Mouse (Mus musculus) limb, embryonic 11.5 days (tissue): ENCODE results near the gene Snx18. TPM values are rescaled to one million over a fixed set of nuclear protein-coding genes. Genes with fewer than 3 reads are reported as not detected.

Experiments
- ATAC-seq: fragments of 200-750 bp; cut with Nextera tagmentation; 2 replicates; pipeline ENCODE4 v1.8.0; 2017; ENCODE audit warnings: low read depth; ENCODE audit not compliant: insufficient number of reproducible peaks, low FRiP score, low TSS enrichment
- DNase-seq: peaks from one replicate; pipeline ENCODE4 v3.0.0-alpha.2; 2015; ENCODE audit warnings: low spot score
- H3K27ac ChIP-seq: fragments of 300-500 bp; sonication (generic); replicated peaks from 2 replicates; pipeline ENCODE4 v1.5.1; 2014; ENCODE audit warnings: low read depth, mild to moderate bottlenecking, low read length
- H3K27me3 ChIP-seq: fragments of 300-500 bp; sonication (generic); 2 replicates; pipeline ENCODE4 v1.6.1; 2014; ENCODE audit warnings: mild to moderate bottlenecking, low read length, mixed read lengths; ENCODE audit not compliant: control insufficient read depth, insufficient read depth
- H3K36me3 ChIP-seq: fragments of 300-500 bp; sonication (generic); 2 replicates; pipeline ENCODE4 v1.6.1; 2014; ENCODE audit warnings: mild to moderate bottlenecking, low read length, moderate library complexity, mixed read lengths; ENCODE audit not compliant: control insufficient read depth, insufficient read depth
- H3K4me1 ChIP-seq: fragments of 300-500 bp; sonication (generic); 2 replicates; pipeline ENCODE4 v1.6.1; 2014; ENCODE audit warnings: low read length, mixed read lengths; ENCODE audit not compliant: control insufficient read depth, insufficient read depth
- H3K4me2 ChIP-seq: fragments of 300-500 bp; sonication (generic); 2 replicates; pipeline ENCODE4 v1.6.1; 2014; ENCODE audit warnings: low read depth, mild to moderate bottlenecking, moderate library complexity; ENCODE audit not compliant: severe bottlenecking
- H3K4me3 ChIP-seq: fragments of 300-500 bp; sonication (generic); 2 replicates; pipeline ENCODE4 v1.5.1; 2014; ENCODE audit warnings: low read depth, low read length
- H3K9ac ChIP-seq: fragments of 300-500 bp; sonication (generic); 2 replicates; pipeline ENCODE4 v1.6.1; 2014; ENCODE audit warnings: mild to moderate bottlenecking, low read length
- H3K9me3 ChIP-seq: fragments of 300-500 bp; sonication (generic); 2 replicates; pipeline ENCODE4 v1.6.1; 2016; ENCODE audit warnings: low read length; ENCODE audit not compliant: control insufficient read depth
- WGBS: fragments of 180-500 bp; shearing (Covaris S2); extraction: QIAGEN DNeasy Blood & Tissue Kit; methylation state at CpG from one replicate; pipeline ENCODE4 v1.1.7; 2014; 5-methylcytosine and 5-hydroxymethylcytosine counted together
- polyA plus RNA-seq: library from polyadenylated mRNA; unstranded; fragments of >200 nt; fragmentation: Nextera tagmentation; extraction: Ambion mirVana; gene quantifications from 2 replicates; pipeline ENCODE4 v1.2.1, GENCODE M21; 2014

Gene Snx18
- polyA plus RNA-seq, 1 experiment from 2014 or later: 32.8 TPM

GRCm38 (mm10) chr13:113589499-113589898, 28.9 kb downstream of the Snx18 start:
- no peak overlapping the region for H3K4me3 ChIP-seq
- DNase-seq (no peak), ATAC-seq (no peak)

GRCm38 (mm10) chr13:113587200-113587936, 31.0 kb downstream of the Snx18 start:
- ATAC-seq: peak; percentile 78
- H3K27me3 ChIP-seq: no peaks in the 10 kb centered on the region
- H3K4me2 ChIP-seq: no peak overlapping the region
- H3K9ac ChIP-seq: no peak overlapping the region; the same call in none of the 2 replicates
- DNase-seq: peak; percentile 69
- no peaks in the 10 kb centered on the region for H3K9me3 ChIP-seq
- no peaks in the 10 kb centered on the region for H3K36me3 ChIP-seq
- WGBS: 19% methylated on average over 15 of the region's 15 CpGs
- no peaks in the 10 kb centered on the region; the same call in 1 of the 2 replicates for H3K4me1 ChIP-seq
- peak overlapping the region; percentile 64; the same call in 1 of the 2 replicates for H3K27ac ChIP-seq
- no peak overlapping the region for H3K4me3 ChIP-seq

More at GRCm38 (mm10) chr13:113589499-113589898, 28.9 kb downstream of the Snx18 start:
- Histone ChIP-seq H3K9ac (no peak overlapping the region), H3K27ac (no peak overlapping the region), H3K27me3 (no peaks in the 10 kb centered on the region), H3K4me1 (no peaks in the 10 kb centered on the region; the same call in 1 of the 2 replicates), H3K36me3 (no peaks in the 10 kb centered on the region), H3K4me2 (no peak overlapping the region), H3K9me3 (no peaks in the 10 kb centered on the region)
- WGBS: 85% methylated on average over 7 of the region's 7 CpGs

- no peaks in the 10 kb centered on the region; the same call in 1 of the 2 replicates for H3K4me1 ChIP-seq
- no peak overlapping the region for H3K27ac ChIP-seq
- DNase-seq: no peak
- no peaks in the 10 kb centered on the region for H3K27me3 ChIP-seq
- no peak overlapping the region for H3K4me2 ChIP-seq
- WGBS: 95% methylated on average over 3 of the region's 3 CpGs
- H3K4me3 ChIP-seq: no peak overlapping the region
- no peaks in the 10 kb centered on the region for H3K36me3 ChIP-seq
- no peaks in the 10 kb centered on the region for H3K9me3 ChIP-seq
- ATAC-seq: no peak
- H3K9ac ChIP-seq: no peak overlapping the region
Measured at GRCm38 (mm10) chr13:113585606-113586005, 32.8 kb downstream of the Snx18 start.

- WGBS: 60% methylated on average over 6 of the region's 6 CpGs
- Histone ChIP-seq H3K4me1 (no peaks in the 10 kb centered on the region; the same call in 1 of the 2 replicates), H3K4me2 (no peak overlapping the region), H3K9ac (no peak overlapping the region), H3K36me3 (no peaks in the 10 kb centered on the region), H3K27ac (no peak overlapping the region), H3K27me3 (no peaks in the 10 kb centered on the region), H3K9me3 (no peaks in the 10 kb centered on the region), H3K4me3 (no peak overlapping the region)
- no peak for ATAC-seq
- DNase-seq: no peak
Measured at GRCm38 (mm10) chr13:113584431-113584830, 33.9 kb downstream of the Snx18 start.

GRCm38 (mm10) chr13:113583563-113583962, 34.8 kb downstream of the Snx18 start:
- H3K9me3 ChIP-seq: no peaks in the 10 kb centered on the region
- no peaks in the 10 kb centered on the region for H3K36me3 ChIP-seq
- H3K27ac ChIP-seq: no peak overlapping the region
- H3K9ac ChIP-seq: no peak overlapping the region
- no peak for DNase-seq
- 74% methylated on average over 4 of the region's 4 CpGs for WGBS
- no peaks in the 10 kb centered on the region for H3K27me3 ChIP-seq
- no peak for ATAC-seq
- H3K4me3 ChIP-seq: no peak overlapping the region
- H3K4me1 ChIP-seq: no peaks in the 10 kb centered on the region; the same call in 1 of the 2 replicates
- no peak overlapping the region for H3K4me2 ChIP-seq

GRCm38 (mm10) chr13:113582024-113582423, 36.3 kb downstream of the Snx18 start:
- no peak overlapping the region for H3K4me3 ChIP-seq
- no peak for DNase-seq
- H3K27ac ChIP-seq: no peak overlapping the region
- ATAC-seq: no peak
- H3K27me3 ChIP-seq: no peaks in the 10 kb centered on the region
- 74% methylated on average over 1 of the region's 1 CpGs for WGBS
- H3K9me3 ChIP-seq: no peaks in the 10 kb centered on the region
- H3K9ac ChIP-seq: no peak overlapping the region
- no peaks in the 10 kb centered on the region for H3K4me1 ChIP-seq
- no peaks in the 10 kb centered on the region for H3K36me3 ChIP-seq
- H3K4me2 ChIP-seq: no peak overlapping the region

GRCm38 (mm10) chr13:113581436-113581835, 36.9 kb downstream of the Snx18 start:
- H3K9ac ChIP-seq: no peak overlapping the region
- H3K36me3 ChIP-seq: no peaks in the 10 kb centered on the region
- no peak overlapping the region for H3K4me3 ChIP-seq
- no peak for ATAC-seq
- no peaks in the 10 kb centered on the region for H3K4me1 ChIP-seq
- no peaks in the 10 kb centered on the region for H3K9me3 ChIP-seq
- WGBS: 87% methylated on average over 5 of the region's 5 CpGs
- H3K4me2 ChIP-seq: no peak overlapping the region
- DNase-seq: no peak
- H3K27me3 ChIP-seq: no peaks in the 10 kb centered on the region
- no peak overlapping the region for H3K27ac ChIP-seq

- Histone ChIP-seq H3K9ac (no peak overlapping the region), H3K4me1 (no peaks in the 10 kb centered on the region), H3K4me3 (no peak overlapping the region), H3K9me3 (no peaks in the 10 kb centered on the region), H3K27me3 (no peaks in the 10 kb centered on the region), H3K36me3 (no peaks in the 10 kb centered on the region), H3K27ac (no peak overlapping the region), H3K4me2 (no peak overlapping the region)
- no peak for ATAC-seq
- DNase-seq: no peak
- WGBS: 77% methylated on average over 6 of the region's 6 CpGs
Measured at GRCm38 (mm10) chr13:113580400-113580790, 38.0 kb downstream of the Snx18 start.
